Mouse (Mus musculus) limb, embryonic 13.5 days (tissue): ENCODE data around the gene Cela3b. TPM values are rescaled to one million over a fixed set of nuclear protein-coding genes. Genes with fewer than 3 reads are reported as not detected.

ENCODE experiments used
- ATAC-seq: fragments of 200-750 bp; cut with Nextera tagmentation; 2 replicates; pipeline ENCODE4 v1.8.0; 2017; ENCODE audit warnings: low read depth, moderate number of reproducible peaks, moderate TSS enrichment; ENCODE audit not compliant: low FRiP score
- H3K27ac ChIP-seq: fragments of 300-500 bp; sonication (generic); 2 replicates; pipeline ENCODE4 v1.5.1; 2015; ENCODE audit warnings: inconsistent platforms, mild to moderate bottlenecking, moderate library complexity
- H3K27me3 ChIP-seq: fragments of 300-500 bp; sonication (generic); 2 replicates; pipeline ENCODE4 v1.6.1; 2015; ENCODE audit warnings: mild to moderate bottlenecking, inconsistent platforms
- H3K36me3 ChIP-seq: fragments of 300-500 bp; sonication (generic); 2 replicates; pipeline ENCODE4 v1.6.1; 2015; ENCODE audit warnings: inconsistent platforms, mild to moderate bottlenecking, moderate library complexity
- H3K4me1 ChIP-seq: fragments of 300-500 bp; sonication (generic); 2 replicates; pipeline ENCODE4 v1.6.1; 2015; ENCODE audit warnings: inconsistent platforms
- H3K4me2 ChIP-seq: fragments of 300-500 bp; sonication (generic); replicated peaks from 2 replicates; pipeline ENCODE4 v1.6.1; 2015; ENCODE audit warnings: inconsistent platforms, mild to moderate bottlenecking, moderate library complexity
- H3K4me3 ChIP-seq: fragments of 300-500 bp; sonication (generic); 2 replicates; pipeline ENCODE4 v1.5.1; 2015; ENCODE audit warnings: moderate library complexity, mild to moderate bottlenecking, inconsistent platforms
- H3K9ac ChIP-seq: fragments of 300-500 bp; sonication (generic); 2 replicates; pipeline ENCODE4 v1.6.1; 2015; ENCODE audit warnings: mild to moderate bottlenecking, inconsistent platforms
- H3K9me3 ChIP-seq: fragments of 300-500 bp; sonication (generic); 2 replicates; pipeline ENCODE4 v1.6.1; 2016; ENCODE audit warnings: inconsistent platforms
- WGBS: fragments of 180-500 bp; shearing (Covaris S2); methylation state at CpG from one replicate; pipeline ENCODE4 v1.1.7; 2015; 5-methylcytosine and 5-hydroxymethylcytosine counted together
- polyA plus RNA-seq: library from polyadenylated mRNA; unstranded; fragments of >200 nt; fragmentation: Nextera tagmentation; extraction: Ambion mirVana; gene quantifications from 2 replicates; pipeline ENCODE4 v1.2.1, GENCODE M21; 2015

Gene Cela3b
- polyA plus RNA-seq, 1 experiment from 2014 or later: 0.15 TPM

DNA sequence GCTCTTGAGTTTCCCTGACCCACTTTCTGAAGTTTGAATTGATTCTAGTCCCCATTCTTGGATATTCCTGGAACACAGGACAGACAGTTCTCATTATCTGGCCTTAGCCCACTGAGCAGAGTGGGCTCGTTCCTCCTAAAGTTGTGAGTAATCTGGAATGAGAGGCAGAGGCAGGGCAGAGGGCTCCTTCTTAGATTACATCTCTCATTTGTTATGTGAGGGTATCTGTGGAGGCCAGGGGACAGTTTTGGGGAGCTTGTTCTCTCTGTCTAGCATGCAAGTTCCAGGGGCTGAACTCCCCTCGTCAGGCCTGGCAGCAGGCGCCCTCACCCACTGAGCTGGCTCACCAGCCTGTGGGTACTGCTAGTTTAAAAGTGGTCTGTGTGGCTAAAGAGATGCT is 51.3 kb downstream of the Cela3b start:
- no peak for ATAC-seq
- WGBS: 82% methylated on average over 3 of the region's 3 CpGs
- no peaks in the 10 kb centered on the region for H3K36me3 ChIP-seq

DNA sequence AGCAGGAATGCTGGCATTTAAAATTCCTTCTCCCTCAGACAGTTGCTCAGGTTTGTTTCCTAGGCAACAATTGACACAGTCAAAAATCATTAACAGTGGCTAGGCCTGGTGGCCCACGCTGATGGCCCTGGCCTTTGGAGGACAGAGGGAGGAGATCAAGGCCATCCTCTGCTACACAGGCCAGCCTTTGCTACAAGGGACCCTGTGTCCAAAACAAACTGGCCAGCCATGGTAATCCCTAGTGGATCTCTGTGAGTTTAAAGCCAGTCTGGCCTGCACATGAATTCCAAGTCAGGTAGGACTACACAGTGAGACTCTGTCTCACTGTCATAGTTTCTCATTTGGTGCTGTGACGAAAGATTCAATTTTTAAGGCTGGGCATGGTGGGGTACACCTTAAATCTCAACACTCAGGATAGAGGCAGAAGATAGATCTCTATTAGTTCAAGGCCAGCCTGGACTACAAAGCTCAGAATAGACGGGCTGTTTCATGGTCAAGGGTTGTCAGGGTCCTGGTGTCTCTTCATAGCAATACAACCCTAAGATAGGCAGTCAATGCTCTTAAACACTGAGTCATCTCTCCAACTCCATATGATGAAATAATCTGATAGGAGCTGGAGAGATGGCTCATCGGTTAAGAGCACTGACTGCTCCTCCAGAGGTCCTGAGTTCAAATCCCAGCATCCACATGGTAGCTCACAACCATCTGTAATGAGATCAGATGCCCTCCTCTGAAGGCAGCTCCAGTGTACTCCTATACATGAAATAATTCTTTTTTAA is 52.6 kb downstream of the Cela3b start:
- H3K9ac ChIP-seq: no peak overlapping the region
- ATAC-seq: no peak
- H3K27ac ChIP-seq: no peak overlapping the region
- no peak overlapping the region for H3K4me2 ChIP-seq
- H3K27me3 ChIP-seq: no peaks in the 10 kb centered on the region
- H3K4me1 ChIP-seq: peaks cover 17% of the 10 kb centered on the region
- no peaks in the 10 kb centered on the region for H3K9me3 ChIP-seq
- H3K4me3 ChIP-seq: no peak overlapping the region
- no peaks in the 10 kb centered on the region for H3K36me3 ChIP-seq
- WGBS: 82% methylated on average over 4 of the region's 4 CpGs

More for the DNA sequence above, 51.3 kb downstream of the Cela3b start:
- Histone ChIP-seq H3K4me2 (no peak overlapping the region), H3K9me3 (no peaks in the 10 kb centered on the region), H3K27ac (no peak overlapping the region), H3K27me3 (no peaks in the 10 kb centered on the region), H3K9ac (no peak overlapping the region), H3K4me3 (no peak overlapping the region), H3K4me1 (peaks cover 17% of the 10 kb centered on the region)

DNA sequence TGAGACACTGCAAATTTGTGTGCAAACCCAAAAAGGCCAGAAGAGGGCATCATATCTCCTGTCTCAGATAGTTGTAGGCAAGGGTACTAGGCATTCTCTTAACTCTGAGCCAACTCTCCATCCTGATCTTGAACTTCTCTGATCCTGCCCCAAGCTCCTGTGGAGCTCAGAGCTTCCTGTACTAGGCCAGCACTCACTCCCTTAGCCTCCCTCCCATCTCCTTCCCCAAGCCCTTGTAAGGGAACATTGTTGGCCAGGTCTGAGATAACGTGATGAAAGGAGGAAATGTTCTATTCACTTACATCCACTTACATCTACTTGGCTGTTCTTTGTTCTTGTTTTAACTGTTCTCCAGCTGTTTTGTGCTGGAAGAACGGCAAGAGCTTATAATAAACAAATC is 53.6 kb downstream of the Cela3b start:
- Histone ChIP-seq H3K4me1 (peaks cover 17% of the 10 kb centered on the region), H3K4me2 (no peak overlapping the region), H3K27ac (no peak overlapping the region), H3K36me3 (no peaks in the 10 kb centered on the region), H3K9ac (no peak overlapping the region), H3K27me3 (no peaks in the 10 kb centered on the region), H3K4me3 (no peak overlapping the region), H3K9me3 (no peaks in the 10 kb centered on the region)
- WGBS: 66% methylated on average over 2 of the region's 2 CpGs
- ATAC-seq: no peak

DNA sequence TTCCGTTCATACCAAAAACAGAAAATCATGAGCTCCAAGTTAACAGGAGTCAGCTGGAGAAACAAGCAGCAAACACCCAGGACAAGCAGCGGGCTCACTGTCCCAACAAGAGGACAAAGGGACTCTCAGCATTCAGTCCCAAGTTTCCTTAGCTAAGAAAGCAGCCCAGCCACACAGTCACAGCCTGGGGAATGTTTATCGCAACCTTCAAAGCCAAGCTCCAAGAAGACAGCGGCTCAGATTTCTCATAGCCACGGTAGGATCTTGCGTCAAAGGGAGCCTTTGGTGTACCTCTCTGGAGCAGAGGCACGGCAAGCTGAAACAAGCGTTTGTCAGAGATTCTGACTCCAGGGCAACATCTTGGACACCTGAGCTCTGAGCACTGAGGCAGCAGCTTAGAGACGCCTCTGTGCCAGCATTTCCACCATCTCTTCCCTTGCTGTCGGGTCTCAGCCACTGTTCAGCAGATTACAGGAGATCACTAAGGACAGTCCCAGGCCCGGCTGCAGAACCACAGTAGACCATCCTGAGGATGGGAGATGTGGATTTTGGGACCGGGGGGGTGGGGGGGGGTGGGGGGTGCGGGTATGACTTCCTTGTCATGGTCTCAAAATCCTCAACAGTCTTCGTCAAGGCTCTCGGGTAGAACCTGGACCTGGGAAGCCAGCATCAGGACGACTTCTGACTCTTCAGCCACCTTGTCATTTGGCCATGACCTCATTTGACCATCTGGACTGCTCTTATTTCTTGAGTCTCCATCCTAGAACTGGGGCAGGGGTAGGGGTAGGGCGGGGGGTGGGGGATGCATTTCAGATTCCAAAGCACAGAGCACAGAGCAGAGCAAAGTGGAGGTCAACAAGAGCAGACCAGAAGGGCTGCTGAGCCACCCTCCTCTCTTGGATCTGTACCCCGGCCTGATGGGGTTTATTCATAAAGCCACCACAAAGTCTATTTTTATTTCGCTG is 54.7 kb downstream of the Cela3b start:
- peak overlapping the region; percentile 44; the same call in 1 of the 2 replicates for H3K27ac ChIP-seq
- no peak overlapping the region for H3K4me3 ChIP-seq
- 0 out of 2 replicates have a peak overlapping the region, but pooled peaks have one; percentile 39 for H3K9ac ChIP-seq
- peaks cover 13% of the 10 kb centered on the region for H3K4me1 ChIP-seq
- H3K36me3 ChIP-seq: no peaks in the 10 kb centered on the region
- H3K27me3 ChIP-seq: no peaks in the 10 kb centered on the region
- peak overlapping the region; percentile 38; the same call in 1 of the 2 replicates for H3K4me2 ChIP-seq
- peak; percentile 44; the same call in 1 of the 2 replicates for ATAC-seq
- no peaks in the 10 kb centered on the region for H3K9me3 ChIP-seq
- WGBS: 29% methylated on average over 18 of the region's 19 CpGs

DNA sequence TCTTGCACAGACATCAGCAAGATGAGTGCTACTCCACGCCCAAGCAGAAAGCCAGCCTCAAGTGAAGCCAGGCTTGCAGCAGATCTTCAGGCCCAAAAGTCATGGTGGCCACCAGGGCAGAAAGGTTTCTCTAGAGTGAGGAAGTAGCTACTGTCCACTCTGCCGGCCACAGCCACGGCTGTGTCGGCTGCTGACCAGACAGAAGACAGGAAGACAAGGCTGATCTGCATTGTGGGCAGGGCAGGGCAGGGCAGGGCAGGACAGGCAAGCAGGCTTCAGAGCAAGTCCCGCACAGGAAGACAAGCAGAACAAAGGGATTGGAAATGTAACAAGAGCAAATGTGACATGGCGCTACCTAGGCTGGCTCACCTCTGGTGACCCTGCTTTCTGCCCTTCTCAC is 56.6 kb downstream of the Cela3b start:
- no peak overlapping the region for H3K4me3 ChIP-seq
- ATAC-seq: no peak
- H3K27ac ChIP-seq: no peak overlapping the region

DNA sequence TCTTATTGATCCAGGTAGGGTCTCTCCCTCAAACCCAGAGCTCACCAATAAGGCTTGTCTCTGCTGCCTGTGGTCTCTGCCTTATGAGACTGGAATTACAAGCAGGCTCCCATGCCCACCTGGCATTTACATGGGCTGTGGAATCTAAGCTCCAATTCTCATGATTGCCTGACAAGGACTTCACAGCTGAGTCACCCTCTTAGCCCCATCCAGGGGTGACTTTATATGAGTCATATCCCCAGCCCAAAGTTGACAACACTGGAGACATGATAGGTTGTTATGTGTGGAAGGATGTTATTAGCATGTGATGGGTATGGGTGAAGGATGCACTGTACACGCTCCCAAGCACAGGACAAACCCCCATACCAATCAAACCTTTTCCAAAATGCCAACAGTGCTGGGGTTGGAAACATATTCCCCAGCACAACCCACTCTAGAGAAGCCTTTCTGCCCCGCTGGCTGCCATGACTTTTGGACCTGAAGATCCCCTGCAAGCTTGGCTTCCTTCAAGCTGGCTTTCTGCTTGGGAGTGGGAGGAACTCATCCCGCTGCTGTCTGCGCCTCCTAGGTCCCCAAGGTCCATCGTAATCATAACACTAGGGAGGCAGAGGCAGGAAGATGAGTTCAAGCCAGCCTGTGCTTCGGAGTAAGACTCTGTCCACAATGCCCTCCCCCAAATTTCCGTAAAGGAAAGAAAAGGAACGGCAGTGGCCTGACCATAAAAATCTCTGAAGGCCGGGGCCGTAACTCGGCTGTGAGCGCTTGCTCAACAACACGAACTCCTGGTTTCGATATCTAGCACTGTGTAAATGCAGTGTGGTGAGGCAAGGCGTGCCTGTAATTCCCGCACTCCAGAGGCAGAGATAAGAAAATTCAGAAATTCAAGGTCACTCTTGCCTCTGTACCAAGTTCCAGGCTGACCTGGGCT is 58.5 kb downstream of the Cela3b start:
- H3K4me3 ChIP-seq: no peak overlapping the region
- H3K27ac ChIP-seq: no peak overlapping the region
- H3K27me3 ChIP-seq: no peaks in the 10 kb centered on the region
- no peak overlapping the region for H3K4me2 ChIP-seq
- no peaks in the 10 kb centered on the region for H3K36me3 ChIP-seq
- no peak for ATAC-seq
- WGBS: 74% methylated on average over 16 of the region's 16 CpGs
- H3K9me3 ChIP-seq: no peaks in the 10 kb centered on the region
- no peak overlapping the region for H3K9ac ChIP-seq
- H3K4me1 ChIP-seq: peaks cover 31% of the 10 kb centered on the region

More for the DNA sequence above, 56.6 kb downstream of the Cela3b start:
- no peaks in the 10 kb centered on the region for H3K36me3 ChIP-seq
- WGBS: 60% methylated on average over 6 of the region's 6 CpGs
- H3K4me1 ChIP-seq: peaks cover 21% of the 10 kb centered on the region
- H3K27me3 ChIP-seq: no peaks in the 10 kb centered on the region
- no peaks in the 10 kb centered on the region for H3K9me3 ChIP-seq
- H3K9ac ChIP-seq: no peak overlapping the region
- no peak overlapping the region for H3K4me2 ChIP-seq

Other genes with a start within 250 kb of the Cela3b start
- 5.1 and 5.3 TPM in 2 replicates for gene Wnt4, start 153.1 kb downstream of the Cela3b start, polyA plus RNA-seq
- 748 and 758 TPM in 2 replicates for gene Cdc42, start 72.8 kb downstream of the Cela3b start, polyA plus RNA-seq
- gene Cela3a, start 20.7 kb downstream of the Cela3b start, polyA plus RNA-seq: not detected in 2 replicates
- gene 1700013G24Rik, start 22.7 kb upstream of the Cela3b start, polyA plus RNA-seq: 0.18 TPM in 1 of 2 replicates, not detected in the other
- 29.4 and 29.6 TPM in 2 replicates for gene Hspg2, start 38.2 kb upstream of the Cela3b start, polyA plus RNA-seq
- gene Ldlrad2, start 144.0 kb upstream of the Cela3b start, polyA plus RNA-seq: not detected in 2 replicates
- gene Usp48, start 163.2 kb upstream of the Cela3b start, polyA plus RNA-seq: 78.6 and 81.4 TPM in 2 replicates
- gene Rap1gap, start 234.2 kb upstream of the Cela3b start, polyA plus RNA-seq: 10.7 and 11.4 TPM in 2 replicates